Mouse (Mus musculus): ENCODE measurements at regions not wholly inside any gene's neighbourhood (a gene's known extent, or its start where the extent isn't known, plus 50 kb on each side); places are given as distances from the start of the nearest gene placed in this dataset.
"Not testable (repeated sequence)": the region's sequence is repeated elsewhere in the genome, so short reads cannot be mapped to it uniquely, and the experiment has no call there.

GRCm38 (mm10) chr14:52990569-52991327, 495.2 kb upstream of the Olfr1507 start:
- not testable (repeated sequence) for TF ChIP-seq CTCF, POLR2A (IDR thresholded peaks at IDR 0.05; ENCODE audit: extremely low read depth, insufficient read depth, low read length)
